Mouse (Mus musculus) adrenal gland, postnatal 10 days (tissue): Measurements from ENCODE around the gene Wasf3. TPM values are rescaled to one million over a fixed set of nuclear protein-coding genes. Genes with fewer than 3 reads are reported as not detected.
"Not testable (repeated sequence)": the region's sequence is repeated elsewhere in the genome, so short reads cannot be mapped to it uniquely, and the experiment has no call there.

Source experiments
- DNase-seq: peaks from one replicate; pipeline ENCODE4 v3.0.0; 2021; ENCODE audit warnings: mixed read lengths
- total RNA-seq, 2 experiments: library from RNA; stranded (reverse); gene quantifications; 2 replicates each; pipeline ENCODE4 v1.2.3; 2021

Gene Wasf3
- total RNA-seq, 2 experiments from 2014 or later = 13.8 to 14.0 TPM

GRCm38 (mm10) chr5:146401012-146401411 is 16.2 kb downstream of the Wasf3 start:
- DNase-seq = not testable (repeated sequence)

- DNase-seq = no peak
These were observed 17.5 kb downstream of the Wasf3 start for GRCm38 (mm10) chr5:146402311-146402710.

- DNase-seq = no peak
These were observed 19.1 kb downstream of the Wasf3 start for GRCm38 (mm10) chr5:146403923-146404322.

DNA sequence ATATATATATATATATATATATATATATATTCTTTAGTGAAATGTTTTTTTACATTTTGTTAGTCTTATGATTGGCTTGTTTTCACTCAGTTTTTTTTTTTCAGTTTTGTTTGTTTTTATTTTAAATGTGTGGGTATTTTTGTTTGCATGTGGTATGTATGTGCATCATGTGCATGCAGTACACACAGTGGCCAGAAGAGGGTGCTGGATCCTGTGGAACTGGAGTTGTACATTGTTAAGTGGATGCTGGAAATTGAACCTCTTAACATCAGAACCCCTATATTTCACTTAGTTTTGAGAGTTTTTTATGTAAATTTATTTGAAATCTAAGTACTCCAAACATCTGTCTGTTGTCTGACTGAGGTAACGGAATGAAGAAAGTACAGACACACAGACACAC is 21.3 kb downstream of the Wasf3 start:
- DNase-seq = no peak

GRCm38 (mm10) chr5:146407791-146408190 is 23.0 kb downstream of the Wasf3 start:
- no peak for DNase-seq

- no peak for DNase-seq
These were observed 23.8 kb downstream of the Wasf3 start for GRCm38 (mm10) chr5:146408604-146409003.

DNA sequence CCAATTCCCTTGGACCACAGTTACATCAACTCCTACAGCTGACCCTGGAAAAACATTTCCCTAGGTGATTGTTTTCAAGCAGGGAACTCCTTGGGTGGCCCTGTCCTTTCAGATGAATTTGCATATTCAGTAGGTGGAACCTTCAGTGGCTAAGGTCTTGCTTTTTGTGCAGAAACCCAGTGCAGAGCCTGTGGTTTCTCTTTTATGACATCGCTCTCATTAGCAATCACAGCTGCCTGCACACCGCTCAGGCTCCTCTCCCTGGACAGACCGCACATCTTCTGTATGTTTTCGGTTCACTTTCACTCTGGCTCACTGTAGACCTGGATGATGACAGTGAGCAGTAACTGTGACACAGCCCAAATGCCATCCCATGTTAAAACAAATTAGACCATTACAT is 26.0 kb downstream of the Wasf3 start:
- DNase-seq = no peak

DNA sequence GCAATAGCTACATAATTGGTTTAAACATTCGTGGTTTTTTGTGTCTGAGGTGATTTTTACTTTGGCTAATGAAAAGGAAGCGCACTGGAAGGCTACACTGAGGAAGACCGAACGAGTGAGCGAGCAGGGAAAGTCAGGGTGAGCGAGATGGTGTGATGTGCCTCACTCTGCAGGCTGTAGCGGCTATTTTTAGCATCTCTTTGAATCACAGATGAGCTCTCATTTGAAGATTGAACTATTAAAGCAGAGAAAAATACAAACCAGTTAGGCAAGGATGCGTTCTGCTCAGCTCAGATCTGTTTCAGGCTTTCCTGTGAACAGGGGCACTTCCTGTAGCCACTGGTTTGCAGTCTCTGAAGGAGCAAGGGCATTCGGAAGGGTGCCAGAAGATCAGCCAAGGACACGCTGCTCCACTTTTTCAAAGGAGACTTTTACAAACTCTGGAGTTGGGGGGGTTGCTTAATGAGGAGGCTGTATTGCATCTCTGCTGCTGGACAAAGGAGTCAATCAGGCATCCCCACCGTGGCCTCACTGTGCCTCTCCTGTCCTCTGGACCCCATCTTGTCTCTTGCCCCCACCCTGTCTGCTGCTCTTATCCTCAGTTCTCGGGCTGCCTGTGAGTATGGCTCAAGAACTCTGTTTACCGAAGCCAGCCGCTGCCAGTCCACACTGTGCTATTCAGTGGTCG is 28.1 kb downstream of the Wasf3 start:
- peak; percentile 77 for DNase-seq

GRCm38 (mm10) chr5:146414611-146415010 is 29.8 kb downstream of the Wasf3 start:
- no peak for DNase-seq

- no peak for DNase-seq
These were observed 30.4 kb downstream of the Wasf3 start for GRCm38 (mm10) chr5:146415218-146415617.

- DNase-seq = no peak
These were observed 31.7 kb downstream of the Wasf3 start for GRCm38 (mm10) chr5:146416331-146417110.

DNA sequence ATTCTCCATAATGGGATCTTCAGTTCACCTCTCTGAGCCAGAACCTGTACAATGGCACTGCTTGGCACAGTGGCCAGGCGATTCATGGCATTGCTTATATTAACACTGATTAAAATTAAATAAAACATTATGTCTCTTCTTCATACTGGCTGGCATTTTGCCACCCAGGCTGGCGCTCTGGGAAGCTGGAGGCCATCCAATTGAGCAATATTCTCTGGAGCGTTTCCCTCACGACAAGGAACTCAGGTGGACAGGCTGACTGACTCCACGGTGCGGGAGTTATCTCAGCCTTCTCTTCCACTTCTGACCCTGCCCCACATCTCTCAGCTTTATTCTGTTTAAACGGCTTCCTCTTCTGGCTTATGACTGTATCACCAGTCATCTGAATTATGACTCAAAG is 33.3 kb downstream of the Wasf3 start:
- peak; percentile 64 for DNase-seq

DNA sequence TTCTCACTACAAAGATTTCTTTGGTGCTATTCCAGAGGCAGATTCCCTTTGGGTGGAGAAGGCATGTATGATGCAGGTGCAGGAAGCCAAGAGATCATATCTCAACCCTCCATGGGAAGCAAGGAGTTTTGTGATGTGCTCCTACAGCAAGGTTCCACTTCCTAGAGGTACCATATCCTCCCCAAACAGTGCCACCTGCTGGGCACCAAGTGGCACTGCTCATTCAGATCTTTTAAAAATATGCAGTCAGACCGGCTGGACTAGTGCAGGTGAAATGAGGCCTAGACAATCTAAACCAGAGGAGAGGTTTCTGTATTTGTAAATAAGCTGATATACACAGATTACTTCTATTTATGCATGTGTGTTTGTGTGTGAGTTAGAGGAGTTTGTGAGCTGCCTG is 35.3 kb downstream of the Wasf3 start:
- peak; percentile 53 for DNase-seq

- no peak for DNase-seq
These were observed 40.0 kb downstream of the Wasf3 start for GRCm38 (mm10) chr5:146424711-146425326.

DNA sequence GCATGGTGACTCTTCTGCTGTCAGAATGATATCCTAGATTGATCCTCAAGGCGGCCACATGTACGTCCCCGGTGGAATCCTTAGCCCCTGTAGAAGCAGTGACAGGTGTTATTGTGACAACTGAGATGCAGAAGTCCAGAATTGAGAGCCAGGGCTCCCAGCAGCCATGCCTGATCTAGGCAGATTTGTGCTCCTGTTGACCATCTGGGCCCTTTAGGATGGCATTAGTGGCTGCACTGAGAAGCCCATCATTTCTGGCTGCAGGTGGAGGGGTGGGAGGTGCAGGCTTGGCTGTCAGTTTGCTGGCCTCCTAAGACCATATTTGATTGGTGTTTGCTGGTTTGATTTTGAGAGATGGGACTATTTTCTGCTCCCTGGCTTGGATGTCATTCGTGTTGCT is 40.9 kb downstream of the Wasf3 start:
- no peak for DNase-seq

- no peak for DNase-seq
These were observed 43.3 kb downstream of the Wasf3 start for GRCm38 (mm10) chr5:146428109-146428508.

- no peak for DNase-seq
These were observed 47.0 kb downstream of the Wasf3 start for GRCm38 (mm10) chr5:146431821-146432220.

DNA sequence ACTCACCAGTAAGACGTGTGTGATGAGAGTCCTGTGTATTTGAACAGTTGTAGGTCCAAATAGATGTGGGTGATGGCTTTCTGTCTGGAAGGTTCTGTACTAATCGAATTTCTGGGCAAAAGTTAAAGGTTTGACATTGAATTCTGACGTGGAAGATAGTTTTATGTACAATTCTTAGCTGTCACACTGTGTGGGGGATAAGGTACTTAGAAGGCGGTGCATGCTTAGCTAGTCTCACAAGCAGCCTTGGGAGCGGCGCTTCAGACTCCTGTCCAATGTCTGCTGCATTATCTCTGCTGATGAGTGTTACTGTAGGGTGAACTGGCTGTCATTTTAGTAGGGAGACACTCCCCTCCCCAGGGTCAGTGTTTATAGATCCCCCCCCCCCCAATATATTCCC is 47.7 kb downstream of the Wasf3 start:
- no peak for DNase-seq

GRCm38 (mm10) chr5:146435316-146435715 is 50.5 kb downstream of the Wasf3 start:
- DNase-seq = no peak

DNA sequence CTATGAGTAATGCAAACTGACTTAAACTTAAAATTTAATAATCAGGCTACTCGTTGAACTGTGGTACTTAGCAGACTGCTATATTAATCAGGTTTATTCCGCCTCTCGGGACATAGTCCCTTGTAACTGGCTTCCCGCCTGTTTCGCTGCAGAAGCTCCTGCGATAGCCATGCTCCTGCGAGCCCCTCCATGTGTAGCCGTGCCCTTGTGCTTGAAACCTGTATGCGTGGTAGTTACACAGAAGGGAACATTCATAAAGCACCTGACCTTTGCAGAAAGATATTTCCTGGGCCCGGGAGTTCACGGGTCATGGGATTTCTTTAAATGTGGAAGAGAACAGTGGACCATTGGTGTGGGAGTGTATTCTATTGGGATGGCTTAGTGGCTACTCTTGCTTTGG is 52.0 kb downstream of the Wasf3 start:
- DNase-seq = no peak

DNA sequence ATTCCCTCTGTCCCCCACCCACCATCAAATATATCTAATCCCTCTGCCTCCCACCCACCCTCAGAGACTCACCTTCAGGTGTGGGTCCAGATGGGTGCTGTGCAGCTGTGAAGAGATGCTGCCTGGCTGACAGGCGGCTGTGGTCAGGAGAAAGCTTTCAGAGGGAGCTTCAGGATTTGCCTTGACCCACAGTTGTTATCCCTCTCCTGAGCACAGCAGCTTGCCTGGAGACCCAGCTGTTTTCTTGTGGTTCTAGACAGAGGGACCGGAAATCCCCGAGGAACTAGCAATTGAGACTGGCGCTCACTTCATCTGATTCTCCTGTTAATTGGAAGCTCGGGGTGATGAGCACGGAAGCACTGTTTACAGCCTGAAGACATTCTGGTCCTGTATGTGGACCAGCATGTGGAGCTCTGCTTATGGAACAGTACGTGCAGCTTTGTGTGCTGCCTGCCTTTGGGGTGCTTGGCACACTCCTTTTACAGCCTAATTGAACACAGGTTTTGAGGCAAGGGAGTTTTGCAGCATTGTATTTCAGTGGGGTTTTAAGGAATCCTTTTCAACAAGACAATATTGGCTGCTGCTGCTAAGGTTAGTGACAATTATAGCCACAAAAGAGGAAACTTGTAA is 54.5 kb downstream of the Wasf3 start:
- no peak for DNase-seq

DNA sequence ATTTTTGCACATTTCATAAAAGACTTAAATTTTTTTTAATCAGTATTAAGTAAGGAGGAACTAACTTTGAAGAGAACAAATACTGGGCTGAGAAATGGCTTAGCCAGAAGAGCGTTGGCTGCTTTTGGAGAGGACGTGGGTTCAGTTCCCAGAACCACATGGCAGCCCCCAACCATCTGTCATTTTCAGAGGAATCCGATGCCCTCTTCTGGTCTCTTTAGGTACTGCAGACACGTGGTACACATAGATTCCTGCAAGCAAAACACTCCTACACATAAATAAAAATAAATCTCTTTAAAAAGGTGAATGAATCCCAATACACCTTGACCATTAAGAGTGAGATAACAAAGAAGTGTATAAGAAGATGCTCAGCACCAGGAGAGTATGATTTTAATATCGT is 55.5 kb downstream of the Wasf3 start:
- DNase-seq = no peak

GRCm38 (mm10) chr5:146442767-146443166 is 58.0 kb downstream of the Wasf3 start:
- no peak for DNase-seq
